8 mouse cellular contexts compared by ENCODE assay signal in genomic region chr3:121722971-121723844, GRCm38 (mm10). TPM values are rescaled to one million over a fixed set of nuclear protein-coding genes. Genes with fewer than 3 reads are reported as not detected.
DNase-seq lines count a peak whose midpoint lies in the region; ATAC-seq and TF ChIP-seq lines count a peak whose summit lies in the region.

TSS of gene F3 (plus strand) at chr3:121723537.

- H3K4me3 ChIP-seq in forebrain, embryonic 15.5 days: peak within 1 kb of the TSS; percentile 84
- peak within 1 kb of the TSS; percentile 54 for H3K4me3 ChIP-seq in lung, adult 2 months (replicated peaks; ENCODE audit: extremely low read depth, low read depth, low read length)
- H3K4me3 ChIP-seq in neural tube, embryonic 15.5 days (replicated peaks): peak within 1 kb of the TSS; percentile 73

- peaks cover 34% of the 10 kb centered on the region for H3K4me1 ChIP-seq in forebrain, embryonic 15.5 days
- H3K4me1 ChIP-seq in lung, adult 2 months (ENCODE audit: control insufficient read depth, insufficient read depth, low read length): peaks cover 3% of the 10 kb centered on the region
- H3K4me1 ChIP-seq in neural tube, embryonic 15.5 days: peaks cover 33% of the 10 kb centered on the region

- intact Hi-C loops in heart, postnatal 14 days (cut with DNase I): loop anchor here (2.0 kb wide), 2 partner anchors 72 to 86 kb away; no protein-coding TSS in a partner anchor

- TF ChIP-seq POLR2A in lung, adult 2 months (IDR thresholded peaks at IDR 0.05; ENCODE audit: borderline replicate concordance, extremely low read depth, low read depth, low read length): peak; percentile 30; the same call in 1 of the 2 replicates

- peak within 1 kb of the TSS; percentile 52; the same call in 1 of the 2 replicates for H3K27ac ChIP-seq in forebrain, embryonic 15.5 days (replicated peaks)
- peak within 1 kb of the TSS; percentile 79 for H3K27ac ChIP-seq in neural tube, embryonic 15.5 days (replicated peaks)

- DNase-seq in CD8-positive naive resting alpha-beta T cell, adult 2 months (ENCODE audit: low read depth in 2 of 2, low spot score in 2 of 2): peak; percentile 20 to 27
- DNase-seq in c-Kit-positive CD71-negative TER-119-negative erythroid progenitor cells, embryonic 14.5 days (ENCODE audit: low read depth): peak; percentile 37
- peak; percentile 82 to 86 for DNase-seq in heart, postnatal 14 days
- peak; percentile 51 to 74 for DNase-seq in layer of hippocampus, adult 18-20 months (ENCODE audit: low spot score in 2 of 2)
- peak; percentile 82 for DNase-seq in lung, adult 2 months
- peak; percentile 37 for DNase-seq in thymus, postnatal 0 days (ENCODE audit: low spot score)

- WGBS in forebrain, embryonic 15.5 days: under 1% methylated on average over 69 of the region's 73 CpGs
- under 1% methylated on average over 71 of the region's 73 CpGs for WGBS in lung, adult 2 months
- WGBS in neural tube, embryonic 15.5 days: under 1% methylated on average over 71 of the region's 73 CpGs

- peak within 1 kb of the TSS; percentile 88 for H3K4me2 ChIP-seq in forebrain, embryonic 15.5 days (replicated peaks)
- H3K4me2 ChIP-seq in neural tube, embryonic 15.5 days: peak within 1 kb of the TSS; percentile 88

- no peaks in the 10 kb centered on the region for H3K9me3 ChIP-seq in forebrain, embryonic 15.5 days
- H3K9me3 ChIP-seq in neural tube, embryonic 15.5 days (replicated peaks): no peaks in the 10 kb centered on the region

- peak; percentile 82 for ATAC-seq in forebrain, embryonic 15.5 days (replicated peaks)
- ATAC-seq in neural tube, embryonic 15.5 days (ENCODE audit: low FRiP score): peak; percentile 83

- H3K36me3 ChIP-seq in forebrain, embryonic 15.5 days: no peaks in the 10 kb centered on the region
- H3K36me3 ChIP-seq in neural tube, embryonic 15.5 days: no peaks in the 10 kb centered on the region

- peak; percentile 39; the same call in 1 of the 2 replicates for TF ChIP-seq CTCF in lung, adult 2 months (IDR thresholded peaks at IDR 0.05; ENCODE audit: insufficient read depth, low read length)

- peak within 1 kb of the TSS; percentile 70 for H3K9ac ChIP-seq in forebrain, embryonic 15.5 days (replicated peaks)
- peak within 1 kb of the TSS; percentile 65 for H3K9ac ChIP-seq in neural tube, embryonic 15.5 days (replicated peaks)

- no peaks in the 10 kb centered on the region for H3K27me3 ChIP-seq in forebrain, embryonic 15.5 days
- H3K27me3 ChIP-seq in neural tube, embryonic 15.5 days (replicated peaks): 0 out of 2 replicates have a peak, but pooled peaks cover 2% of the 10 kb centered on the region

RNA-seq across cellular contexts. Expression of gene F3, which starts in this region (rescaled TPM):
- polyA plus RNA-seq in forebrain, embryonic 15.5 days (2015; fragmentation: Nextera tagmentation; extraction: Ambion mirVana): 8.3 and 8.9 TPM in 2 replicates
- 10 to 100 TPM; 16.8 to 19.5 TPM for total RNA-seq in heart, postnatal 14 days (2021)
- total RNA-seq in layer of hippocampus, adult 18-20 months (2021): 10 to 100 TPM; 53.9 to 71.9 TPM
- polyA plus RNA-seq in lung, adult 2 months (2012; rRNA removed): 35.4 and 42.7 TPM in 2 replicates
- 7.7 and 9.3 TPM in 2 replicates for polyA plus RNA-seq in neural tube, embryonic 15.5 days (2015; fragmentation: Nextera tagmentation; extraction: Ambion mirVana)
- 3.6 and 5.5 TPM in 2 replicates for polyA plus RNA-seq in thymus, postnatal 0 days (2015; fragmentation: Nextera tagmentation; extraction: Ambion mirVana)

Comparison
In these comparisons a context has a peak if more than half of its experiments do, and no peak if none do; other contexts are left out.
1. Peak in every context shown above with its lines: DNase-seq, ATAC-seq, H3K4me3 ChIP-seq and H3K27ac ChIP-seq.
2. DNase-seq: peak in every context shown above with its lines; median percentile 84 in heart, postnatal 14 days; 82 in lung, adult 2 months; 62 in layer of hippocampus, adult 18-20 months; 37 in c-Kit-positive CD71-negative TER-119-negative erythroid progenitor cells, embryonic 14.5 days; 37 in thymus, postnatal 0 days; 24 in CD8-positive naive resting alpha-beta T cell, adult 2 months.